Mouse (Mus musculus) kidney, postnatal 0 days (tissue): ENCODE results near the gene Galntl5. TPM values are rescaled to one million over a fixed set of nuclear protein-coding genes. Genes with fewer than 3 reads are reported as not detected.
A peak's percentile ranks its signal among the peaks of the same experiment; 100 is the strongest.

Experiments used
- ATAC-seq: fragments of 200-750 bp; cut with Nextera tagmentation; replicated peaks from 2 replicates; pipeline ENCODE4 v1.8.0; 2017; ENCODE audit warnings: low read depth, moderate number of reproducible peaks, moderate TSS enrichment, moderate library complexity; ENCODE audit not compliant: low FRiP score
- DNase-seq: peaks from one replicate; pipeline ENCODE4 v3.0.0-alpha.2; 2016; ENCODE audit warnings: low spot score
- H3K27ac ChIP-seq: fragments of 300-500 bp; sonication (generic); 2 replicates; pipeline ENCODE4 v1.5.1; 2014; ENCODE audit warnings: mild to moderate bottlenecking
- H3K27me3 ChIP-seq: fragments of 300-500 bp; sonication (generic); 2 replicates; pipeline ENCODE4 v1.6.1; 2014; ENCODE audit warnings: low read length, mixed read lengths; ENCODE audit not compliant: insufficient read depth
- H3K36me3 ChIP-seq: fragments of 300-500 bp; sonication (generic); 2 replicates; pipeline ENCODE4 v1.6.1; 2014; ENCODE audit warnings: low read length, mixed read lengths; ENCODE audit not compliant: insufficient read depth
- H3K4me1 ChIP-seq: fragments of 300-500 bp; sonication (generic); replicated peaks from 2 replicates; pipeline ENCODE4 v1.6.1; 2014; ENCODE audit warnings: antibody characterized with exemption, low read length, mixed read lengths; ENCODE audit not compliant: insufficient read depth
- H3K4me2 ChIP-seq: fragments of 300-500 bp; sonication (generic); 2 replicates; pipeline ENCODE4 v1.6.1; 2014; ENCODE audit warnings: mild to moderate bottlenecking, low read length, moderate library complexity, mixed read lengths
- H3K4me3 ChIP-seq: fragments of 300-500 bp; sonication (generic); replicated peaks from 2 replicates; pipeline ENCODE4 v1.5.1; 2014; ENCODE audit warnings: low read depth, low read length
- H3K9ac ChIP-seq: fragments of 300-500 bp; sonication (generic); 2 replicates; pipeline ENCODE4 v1.6.1; 2014; ENCODE audit warnings: low read depth, low read length
- H3K9me3 ChIP-seq: fragments of 300-500 bp; sonication (generic); replicated peaks from 2 replicates; pipeline ENCODE4 v1.6.1; 2016; ENCODE audit warnings: low read length, inconsistent platforms, mixed read lengths
- CTCF ChIP-seq: IDR thresholded peaks from 2 replicates; pipeline ENCODE4 v1.5.1; 2016; ENCODE audit warnings: antibody characterized with exemption, low read depth, mild to moderate bottlenecking, moderate library complexity
- WGBS: fragments of 180-500 bp; shearing (Covaris S2); extraction: QIAGEN DNeasy Blood & Tissue Kit; methylation state at CpG from one replicate; pipeline ENCODE4 v1.1.7; 2014; 5-methylcytosine and 5-hydroxymethylcytosine counted together
- polyA plus RNA-seq: library from polyadenylated mRNA; unstranded; fragments of >200 nt; fragmentation: Nextera tagmentation; extraction: Ambion mirVana; gene quantifications from 2 replicates; pipeline ENCODE4 v1.2.1, GENCODE M21; 2015

Galntl5 gene
- polyA plus RNA-seq, result not detected in 2 replicates

DNA sequence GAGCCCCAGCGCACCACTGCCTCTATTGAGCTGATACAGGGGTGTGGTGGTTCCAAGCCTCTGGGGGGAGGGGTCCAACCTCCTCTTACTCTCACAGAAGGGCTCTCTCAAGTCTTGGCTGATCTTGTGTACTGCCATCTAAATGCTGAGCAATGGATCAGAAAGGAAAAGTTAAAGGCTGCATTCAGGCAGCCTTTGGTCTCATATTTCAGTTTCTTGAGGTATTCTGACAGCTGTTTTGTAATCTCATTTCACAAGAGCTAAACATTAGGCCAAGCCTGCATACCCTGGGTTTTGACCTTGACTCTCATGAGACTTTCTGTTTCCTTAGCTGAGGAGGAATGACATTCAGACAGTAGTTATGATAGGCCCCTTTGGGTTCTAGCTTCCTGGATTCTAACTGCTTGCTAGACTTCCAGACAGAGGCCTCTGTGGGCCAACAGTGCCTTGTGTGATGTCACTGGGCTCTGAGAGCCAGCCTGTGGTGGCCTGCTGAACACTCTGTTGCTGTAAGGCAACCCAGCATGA lies at the start of gene Galntl5:
Gene Galntl5, plus strand, starts transcription at position 457 of the 528 bp plus-strand sequence.
- ATAC-seq, result peak; percentile 70
- no peak for TF ChIP-seq CTCF
- DNase-seq, result peak; percentile 50
- H3K4me3 ChIP-seq, result no peak within 1 kb of the TSS
- no peaks in the 10 kb centered on the region for H3K27me3 ChIP-seq
- H3K9ac ChIP-seq, result no peak within 1 kb of the TSS
- H3K4me1 ChIP-seq, result no peaks in the 10 kb centered on the region
- H3K36me3 ChIP-seq, result no peaks in the 10 kb centered on the region
- WGBS, result 86% methylated on average over 1 of the region's 1 CpGs
- H3K27ac ChIP-seq, result peak within 1 kb of the TSS; percentile 75
- H3K9me3 ChIP-seq, result no peaks in the 10 kb centered on the region
- H3K4me2 ChIP-seq, result no peak within 1 kb of the TSS

DNA sequence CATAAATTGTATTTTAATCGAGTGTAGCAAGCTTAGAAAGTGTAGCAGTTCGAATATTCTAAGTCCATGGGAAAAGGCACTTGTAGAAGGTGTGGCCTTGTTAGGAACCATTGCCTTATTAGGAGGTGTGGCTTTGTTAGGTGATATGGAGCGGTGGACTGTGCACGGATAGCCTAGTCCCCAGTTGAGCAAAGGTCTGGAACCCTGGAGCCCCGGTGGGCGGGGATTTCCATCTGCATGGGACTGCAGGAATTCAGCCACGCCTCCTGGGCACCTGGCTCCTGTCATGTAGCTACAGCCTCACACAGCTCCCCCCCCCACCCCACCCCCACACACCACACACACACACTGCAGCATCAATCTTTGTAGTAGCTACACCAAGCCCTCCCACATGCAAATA lies 34.6 kb upstream of the Galntl5 start:
- TF ChIP-seq CTCF, result no peak
- Histone ChIP-seq H3K36me3 (no peaks in the 10 kb centered on the region), H3K9ac (no peak overlapping the region), H3K4me2 (no peak overlapping the region), H3K4me1 (no peaks in the 10 kb centered on the region), H3K9me3 (no peaks in the 10 kb centered on the region), H3K27me3 (no peaks in the 10 kb centered on the region), H3K4me3 (no peak overlapping the region), H3K27ac (no peak overlapping the region)
- WGBS, result 81% methylated on average over 7 of the region's 7 CpGs
- ATAC-seq, result no peak
- no peak for DNase-seq

GRCm38 (mm10) chr5:25149331-25149965 lies 31.8 kb upstream of the Galntl5 start:
- DNase-seq (no peak), ATAC-seq (no peak)
- H3K36me3 ChIP-seq, result no peaks in the 10 kb centered on the region
- 66% methylated on average over 2 of the region's 2 CpGs for WGBS
- no peak overlapping the region for H3K4me3 ChIP-seq
- no peaks in the 10 kb centered on the region for H3K9me3 ChIP-seq
- no peaks in the 10 kb centered on the region for H3K27me3 ChIP-seq
- H3K27ac ChIP-seq, result no peak overlapping the region
- no peak for TF ChIP-seq CTCF
- H3K9ac ChIP-seq, result no peak overlapping the region
- H3K4me2 ChIP-seq, result no peak overlapping the region
- H3K4me1 ChIP-seq, result no peaks in the 10 kb centered on the region

GRCm38 (mm10) chr5:25153491-25153890 lies 27.8 kb upstream of the Galntl5 start:
- no peak for TF ChIP-seq CTCF
- Histone ChIP-seq H3K9me3 (no peaks in the 10 kb centered on the region), H3K27ac (no peak overlapping the region), H3K9ac (no peak overlapping the region), H3K27me3 (no peaks in the 10 kb centered on the region), H3K4me2 (no peak overlapping the region), H3K4me1 (no peaks in the 10 kb centered on the region), H3K4me3 (no peak overlapping the region), H3K36me3 (no peaks in the 10 kb centered on the region)
- no peak for DNase-seq
- ATAC-seq, result no peak
- 85% methylated on average over 2 of the region's 2 CpGs for WGBS

- Histone ChIP-seq H3K27ac (no peak overlapping the region), H3K9me3 (no peaks in the 10 kb centered on the region), H3K4me1 (no peaks in the 10 kb centered on the region), H3K9ac (no peak overlapping the region), H3K27me3 (no peaks in the 10 kb centered on the region), H3K36me3 (no peaks in the 10 kb centered on the region), H3K4me3 (no peak overlapping the region), H3K4me2 (no peak overlapping the region)
- DNase-seq (peak; percentile 7), ATAC-seq (no peak)
- TF ChIP-seq CTCF, result no peak
- 51% methylated on average over 3 of the region's 3 CpGs for WGBS
Observed at GRCm38 (mm10) chr5:25153996-25154395, 27.3 kb upstream of the Galntl5 start.

- no peak for TF ChIP-seq CTCF
- DNase-seq, result no peak
- no peak overlapping the region for H3K9ac ChIP-seq
- ATAC-seq, result no peak
- H3K4me1 ChIP-seq, result no peaks in the 10 kb centered on the region
- H3K9me3 ChIP-seq, result no peaks in the 10 kb centered on the region
- no peak overlapping the region for H3K27ac ChIP-seq
- no peak overlapping the region for H3K4me3 ChIP-seq
- H3K27me3 ChIP-seq, result no peaks in the 10 kb centered on the region
- WGBS, result 86% methylated on average over 4 of the region's 4 CpGs
- H3K4me2 ChIP-seq, result no peak overlapping the region
- H3K36me3 ChIP-seq, result no peaks in the 10 kb centered on the region
Observed at GRCm38 (mm10) chr5:25154823-25155222, 26.4 kb upstream of the Galntl5 start.
